Mouse (Mus musculus) ES-E14 (cell line): Measurements from ENCODE around the gene Sdc4. TPM values are rescaled to one million over a fixed set of nuclear protein-coding genes. Genes with fewer than 3 reads are reported as not detected.

Experiments
- DNase-seq: peaks from one replicate; pipeline ENCODE4 v3.0.0-alpha.2; 2013; ENCODE audit warnings: low read depth, low spot score
- H3K27ac ChIP-seq: 2 replicates; pipeline ENCODE4 v1.5.1; 2012; ENCODE audit warnings: low read depth, mild to moderate bottlenecking, low read length, moderate library complexity, mixed read lengths; ENCODE audit not compliant: poor library complexity, insufficient read depth, severe bottlenecking
- H3K36me3 ChIP-seq: 2 replicates; pipeline ENCODE4 v1.6.1; 2012; ENCODE audit warnings: mild to moderate bottlenecking, low read length, moderate library complexity, mixed read lengths; ENCODE audit not compliant: control insufficient read depth, poor library complexity, insufficient read depth, severe bottlenecking
- H3K4me1 ChIP-seq, 2 experiments: fragments of 150-350 bp in 1 of 2; sonication (generic) in 1 of 2; 2 replicates each; pipeline ENCODE4 v1.6.1; 2012; ENCODE audit warnings: low read length in 2 of 2, mild to moderate bottlenecking in 1 of 2, mixed read lengths in 1 of 2; ENCODE audit not compliant: control insufficient read depth in 2 of 2, insufficient read depth in 2 of 2, poor library complexity in 1 of 2
- H3K4me3 ChIP-seq, 2 experiments: fragments of 150-350 bp in 1 of 2; sonication (generic) in 1 of 2; 2 replicates each; pipeline ENCODE4 v1.5.1; 2012; ENCODE audit warnings: low read length in 2 of 2, low read depth in 1 of 2, mild to moderate bottlenecking in 1 of 2, mixed read lengths in 1 of 2; ENCODE audit not compliant: insufficient read depth in 1 of 2, poor library complexity in 1 of 2, severe bottlenecking in 1 of 2
- H3K9ac ChIP-seq: 2 replicates; pipeline ENCODE4 v1.6.1; 2012; ENCODE audit warnings: low read depth, mild to moderate bottlenecking, low read length, mixed read lengths; ENCODE audit not compliant: poor library complexity, insufficient read depth, severe bottlenecking
- H3K9me3 ChIP-seq: fragments of 150-350 bp; sonication (generic); 2 replicates; pipeline ENCODE4 v1.6.1; 2012; ENCODE audit warnings: low read depth, mild to moderate bottlenecking, low read length; ENCODE audit not compliant: control insufficient read depth, insufficient read depth
- CHD2 ChIP-seq: IDR thresholded peaks from 2 replicates; pipeline ENCODE4 v1.6.1; 2014; ENCODE audit warnings: mild to moderate bottlenecking, low read depth, low read length, inconsistent platforms
- HCFC1 ChIP-seq: IDR thresholded peaks from 2 replicates; pipeline ENCODE4 v1.6.1; 2012; ENCODE audit warnings: low read length, inconsistent platforms, borderline replicate concordance; ENCODE audit not compliant: insufficient read depth
- MAFK ChIP-seq: IDR thresholded peaks from 2 replicates; pipeline ENCODE4 v1.6.1; 2014; ENCODE audit warnings: mild to moderate bottlenecking, low read depth, low read length, inconsistent platforms; ENCODE audit not compliant: insufficient read depth
- ZC3H11A ChIP-seq: IDR thresholded peaks from 2 replicates; pipeline ENCODE4 v1.6.1; 2012; ENCODE audit warnings: low read depth, mild to moderate bottlenecking, inconsistent platforms, low read length, borderline replicate concordance
- ZNF384 ChIP-seq: IDR thresholded peaks from 2 replicates; pipeline ENCODE4 v1.6.1; 2012; ENCODE audit warnings: low read depth, low read length, inconsistent platforms
- in situ Hi-C, 2 experiments: fragments of 600-800 bp; cut with MboI; formaldehyde crosslinking; loops; one replicate each; pipeline ENCODE4 v1.15.1; 2025; ENCODE audit warnings: low sequenced_read_pairs in 2 of 2, inconsistent platforms in 1 of 2; ENCODE audit not compliant: unreplicated experiment in 2 of 2
- total RNA-seq: library from RNA; depleted of rRNA; stranded (reverse); fragments of 300-350 nt; gene quantifications from 2 replicates; pipeline ENCODE4 v1.2.3, GENCODE M21; 2012

Gene Sdc4
- total RNA-seq, 1 experiment: 102 TPM

- H3K9ac ChIP-seq: no peak overlapping the region
- peaks cover 5 to 63% of the 10 kb centered on the region in 2 experiments for H3K4me1 ChIP-seq
- no peak for TF ChIP-seq ZNF384
- no peak for TF ChIP-seq HCFC1
- no peak for TF ChIP-seq MAFK
- no peak for TF ChIP-seq CHD2
- no peak for TF ChIP-seq ZC3H11A
- H3K27ac ChIP-seq: no peak overlapping the region
- no peaks in the 10 kb centered on the region for H3K9me3 ChIP-seq
- H3K4me3 ChIP-seq: no peak overlapping the region
- peaks cover 5% of the 10 kb centered on the region; the same call in 1 of the 2 replicates for H3K36me3 ChIP-seq
- in situ Hi-C loops: no loop called here
- DNase-seq: no peak
Observed at GRCm38 (mm10) chr2:164439001-164439421, 4.7 kb downstream of the Sdc4 start.

DNA sequence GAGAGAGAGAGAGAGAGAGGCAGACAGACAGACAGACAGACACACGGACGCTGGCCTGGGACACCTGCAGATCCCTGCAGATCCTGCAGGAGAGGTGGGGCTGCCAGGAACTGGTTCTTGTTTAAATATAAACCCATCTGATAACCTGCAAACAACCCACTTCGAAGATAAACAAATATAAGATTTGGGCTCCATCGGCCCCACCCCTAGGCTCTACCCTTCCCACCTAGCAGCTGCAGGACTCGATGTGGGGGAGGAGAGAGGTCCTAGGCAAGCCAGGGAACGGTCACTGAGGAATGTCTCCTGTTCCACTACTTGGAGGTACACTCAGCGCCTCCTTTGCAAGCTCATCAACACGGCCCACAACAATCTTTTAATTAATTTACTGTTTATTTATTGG is 5.4 kb downstream of the Sdc4 start:
- Histone ChIP-seq H3K36me3 (peaks cover 5% of the 10 kb centered on the region; the same call in 1 of the 2 replicates), H3K9me3 (no peaks in the 10 kb centered on the region), H3K4me1 (peaks cover 2 to 66% of the 10 kb centered on the region in 2 experiments; a peak in 3 of 4 replicates), H3K9ac (no peak overlapping the region), H3K4me3 (no peak overlapping the region), H3K27ac (no peak overlapping the region)
- no peak for TF ChIP-seq ZNF384
- TF ChIP-seq MAFK: no peak
- TF ChIP-seq ZC3H11A: no peak
- TF ChIP-seq HCFC1: no peak
- no peak for TF ChIP-seq CHD2
- in situ Hi-C loops: no loop called here
- DNase-seq: no peak

- peaks cover 2 to 71% of the 10 kb centered on the region in 2 experiments; a peak in 3 of 4 replicates for H3K4me1 ChIP-seq
Observed at GRCm38 (mm10) chr2:164437710-164438109, 6.0 kb downstream of the Sdc4 start.

GRCm38 (mm10) chr2:164436961-164437360 is 6.7 kb downstream of the Sdc4 start:
- no peak for TF ChIP-seq HCFC1
- TF ChIP-seq ZC3H11A: no peak
- no peak for TF ChIP-seq CHD2
- no peak for TF ChIP-seq ZNF384
- TF ChIP-seq MAFK: no peak
- Histone ChIP-seq H3K9ac (no peak overlapping the region), H3K9me3 (no peaks in the 10 kb centered on the region), H3K4me3 (no peak overlapping the region), H3K36me3 (peaks cover 5% of the 10 kb centered on the region; the same call in 1 of the 2 replicates), H3K27ac (no peak overlapping the region; the same call in 1 of the 2 replicates), H3K4me1 (peaks cover 4 to 77% of the 10 kb centered on the region in 2 experiments)
- in situ Hi-C loops: no loop called here
- DNase-seq: no peak

More at GRCm38 (mm10) chr2:164437710-164438109, 6.0 kb downstream of the Sdc4 start:
- H3K9ac ChIP-seq: no peak overlapping the region
- TF ChIP-seq MAFK (no peak), CHD2 (no peak), ZNF384 (no peak), HCFC1 (no peak)
- no peak overlapping the region for H3K4me3 ChIP-seq
- no peak for DNase-seq
- H3K9me3 ChIP-seq: no peaks in the 10 kb centered on the region
- H3K27ac ChIP-seq: no peak overlapping the region
- in situ Hi-C loops: no loop called here
- H3K36me3 ChIP-seq: peaks cover 5% of the 10 kb centered on the region; the same call in 1 of the 2 replicates
